Mouse (Mus musculus): ENCODE results near the gene Me1.

DNA sequence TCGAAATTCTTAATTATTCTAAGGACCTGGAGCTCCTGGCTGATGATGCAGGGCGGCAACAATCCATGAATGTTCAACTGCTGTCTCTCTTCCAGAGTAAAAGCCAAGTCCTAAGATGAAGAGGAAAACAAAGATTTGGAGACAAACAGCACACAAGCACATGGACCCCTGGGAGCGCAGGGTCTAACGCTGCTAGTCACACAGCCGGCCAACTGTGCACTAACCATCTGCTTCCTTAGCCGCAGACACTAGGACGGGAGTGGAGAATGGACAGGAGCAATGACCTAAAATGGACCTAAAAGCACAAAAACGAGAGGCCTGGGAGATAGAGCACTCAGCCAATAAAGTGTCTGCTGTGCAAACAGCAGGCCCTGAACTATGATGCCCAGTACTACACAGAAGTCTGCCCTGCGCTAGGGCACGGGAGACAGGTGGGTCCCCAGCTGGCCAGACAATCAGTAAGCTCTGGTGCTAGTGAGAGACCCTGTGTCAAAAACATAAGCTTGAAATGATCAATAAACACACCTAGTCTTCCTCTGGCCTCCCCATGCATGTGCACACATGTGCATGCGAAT is 15.8 kb downstream of the Me1 start:
- TF ChIP-seq CTCF (IDR thresholded peaks at IDR 0.05; ENCODE audit: extremely low read depth, insufficient read length, insufficient replicate concordance, low read depth, low read length) (no peak), POLR2A (IDR thresholded peaks at IDR 0.05; ENCODE audit: low read depth, low read length) (no peak)

Measured in small intestine, adult 2 months (tissue).